Mouse (Mus musculus): ENCODE data around the gene Plcd3.

Plcd3 gene

DNA sequence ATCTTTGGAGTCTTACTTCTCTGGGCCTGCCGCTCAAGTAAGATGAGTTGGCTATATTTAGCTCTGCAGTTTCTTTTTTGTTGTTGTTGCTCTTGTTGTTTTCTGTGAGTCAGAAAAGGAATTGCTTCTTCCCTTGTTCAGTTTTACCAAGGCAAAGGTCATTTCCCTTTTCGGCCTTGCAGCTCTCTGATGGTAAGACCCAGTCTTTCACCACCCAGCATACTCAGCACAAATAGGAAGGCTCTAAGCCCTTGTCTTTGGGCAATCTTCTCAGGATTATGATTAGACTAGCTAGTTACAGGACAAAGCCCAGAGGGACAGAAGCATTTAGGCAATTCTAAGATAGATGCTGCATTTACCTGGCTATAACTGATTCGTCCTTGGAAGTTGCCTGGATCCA, 74.6 kb downstream of the Plcd3 start:
- DNase-seq (ENCODE audit: low read depth in 1 of 2, low spot score in 2 of 2) = no peak

GRCm38 (mm10) chr11:103023974-103024373, 77.5 kb downstream of the Plcd3 start:
- no peak for DNase-seq (ENCODE audit: low read depth in 1 of 2, low spot score in 2 of 2)

DNA sequence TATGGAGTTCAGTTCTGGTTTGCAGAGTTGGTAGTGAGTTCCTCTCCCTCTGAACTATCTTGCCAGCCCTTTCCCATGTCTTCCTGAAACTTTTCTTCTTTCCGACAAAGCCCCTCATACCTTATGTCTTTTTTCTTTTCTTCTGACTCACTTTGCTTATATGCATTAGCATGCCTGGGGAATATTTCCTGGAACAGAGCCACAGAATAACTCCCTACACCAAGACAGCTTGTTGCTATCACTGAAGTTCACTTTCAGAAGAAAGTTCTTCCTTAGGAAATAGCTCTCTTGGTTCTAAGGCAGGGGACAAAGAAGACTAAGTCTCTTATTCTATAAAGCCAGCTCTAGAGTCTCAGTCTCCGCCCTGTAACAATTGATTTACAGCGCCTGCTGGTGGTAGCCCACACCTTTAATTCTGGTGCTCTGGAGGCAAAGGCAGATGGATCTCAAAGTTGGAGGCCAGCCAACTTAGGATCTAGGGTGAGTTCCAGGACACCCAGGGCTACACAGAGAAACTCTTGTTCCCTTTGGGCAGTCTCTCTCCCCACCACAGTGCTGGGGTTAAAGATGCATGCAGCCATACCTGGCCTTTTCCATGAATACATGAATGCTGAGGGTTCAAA, 80.6 kb downstream of the Plcd3 start:
- no peak for DNase-seq (ENCODE audit: low read depth in 1 of 2, low spot score in 2 of 2)

All from monocyte, adult 2 months (primary cell).